ENCODE assay signal across 14 mouse cellular contexts in genomic region chr5:97022305-97023278, GRCm38 (mm10). TPM values are rescaled to one million over a fixed set of nuclear protein-coding genes. Genes with fewer than 3 reads are reported as not detected.
DNase-seq lines count a peak whose midpoint lies in the region; ATAC-seq lines count a peak whose summit lies in the region.
"Had no signal": no experiment of that assay in that cellular context is flagged by ENCODE, and none has a peak within 500 bp of the region (broad histone marks: within the 10 kb centered on the region; RNA-seq: fewer than 3 reads in every experiment).

No protein-coding gene starts in this region.

- no peak for ATAC-seq in forebrain, embryonic 14.5 days
- ATAC-seq in forebrain, embryonic 16.5 days = no peak
- peak; percentile 92 for ATAC-seq in liver, embryonic 11.5 days (replicated peaks; ENCODE audit: low FRiP score)
- ATAC-seq in megakaryocyte progenitor cell, adult 5-6 weeks (replicated peaks; ENCODE audit: poor library complexity) = peak; percentile 91
- ATAC-seq: inflammation-experienced regulatory T-cells, adult 6 months had no signal

- H3K9ac ChIP-seq in forebrain, embryonic 14.5 days (ENCODE audit: low read length) = no peak overlapping the region
- H3K9ac ChIP-seq in forebrain, embryonic 16.5 days (replicated peaks; ENCODE audit: low read depth, low read length) = no peak overlapping the region
- H3K9ac ChIP-seq in liver, embryonic 11.5 days (ENCODE audit: low read depth, low read length) = no peak overlapping the region
- H3K9ac ChIP-seq: forebrain, embryonic 12.5 days had no signal

- no peak overlapping the region for H3K4me3 ChIP-seq in forebrain, embryonic 14.5 days (ENCODE audit: low read depth, low read length)
- no peak overlapping the region for H3K4me3 ChIP-seq in forebrain, embryonic 16.5 days (replicated peaks; ENCODE audit: low read length)
- H3K4me3 ChIP-seq in liver, embryonic 11.5 days (ENCODE audit: low read depth, low read length) = no peak overlapping the region
- H3K4me3 ChIP-seq: forebrain, embryonic 12.5 days had no signal

- H3K4me1 ChIP-seq in forebrain, embryonic 14.5 days (ENCODE audit: control insufficient read depth, insufficient read depth, low read length) = no peaks in the 10 kb centered on the region
- peaks cover 6% of the 10 kb centered on the region; the same call in 1 of the 2 replicates for H3K4me1 ChIP-seq in forebrain, embryonic 16.5 days (replicated peaks; ENCODE audit: control insufficient read depth, insufficient read depth, low read length)
- H3K4me1 ChIP-seq in liver, embryonic 11.5 days (replicated peaks; ENCODE audit: control insufficient read depth, insufficient read depth, low read length) = peaks cover 50% of the 10 kb centered on the region

- H3K27ac ChIP-seq in forebrain, embryonic 14.5 days (ENCODE audit: low read depth, low read length) = no peak overlapping the region
- no peak overlapping the region for H3K27ac ChIP-seq in forebrain, embryonic 16.5 days (ENCODE audit: low read length)
- H3K27ac ChIP-seq in liver, embryonic 11.5 days (ENCODE audit: low read depth, low read length) = peak overlapping the region; percentile 23; the same call in 1 of the 2 replicates
- H3K27ac ChIP-seq: forebrain, embryonic 12.5 days had no signal

- H3K9me3 ChIP-seq in forebrain, embryonic 14.5 days (replicated peaks; ENCODE audit: control insufficient read depth, low read length) = no peaks in the 10 kb centered on the region
- no peaks in the 10 kb centered on the region for H3K9me3 ChIP-seq in forebrain, embryonic 16.5 days (ENCODE audit: control insufficient read depth, low read length)
- no peaks in the 10 kb centered on the region for H3K9me3 ChIP-seq in liver, embryonic 11.5 days (ENCODE audit: control insufficient read depth, low read length)
- H3K9me3 ChIP-seq: forebrain, embryonic 12.5 days had no signal

- H3K27me3 ChIP-seq in forebrain, embryonic 14.5 days (replicated peaks; ENCODE audit: control insufficient read depth, insufficient read depth, low read length) = no peaks in the 10 kb centered on the region
- H3K27me3 ChIP-seq in forebrain, embryonic 16.5 days (replicated peaks; ENCODE audit: control insufficient read depth, insufficient read depth, low read length) = no peaks in the 10 kb centered on the region
- no peaks in the 10 kb centered on the region for H3K27me3 ChIP-seq in liver, embryonic 11.5 days (replicated peaks; ENCODE audit: control insufficient read depth, insufficient read depth, low read length)
- H3K27me3 ChIP-seq: forebrain, embryonic 12.5 days had no signal

- no peak overlapping the region for H3K4me2 ChIP-seq in forebrain, embryonic 14.5 days (ENCODE audit: low read length)
- no peak overlapping the region for H3K4me2 ChIP-seq in forebrain, embryonic 16.5 days (ENCODE audit: low read length)
- H3K4me2 ChIP-seq in liver, embryonic 11.5 days = peak overlapping the region; percentile 22
- H3K4me2 ChIP-seq: forebrain, embryonic 12.5 days had no signal

- no peaks in the 10 kb centered on the region for H3K36me3 ChIP-seq in forebrain, embryonic 14.5 days (ENCODE audit: control insufficient read depth, insufficient read depth, low read length)
- no peaks in the 10 kb centered on the region for H3K36me3 ChIP-seq in forebrain, embryonic 16.5 days (ENCODE audit: control insufficient read depth, insufficient read depth)
- no peaks in the 10 kb centered on the region for H3K36me3 ChIP-seq in liver, embryonic 11.5 days (ENCODE audit: control insufficient read depth, insufficient read depth, low read length)
- H3K36me3 ChIP-seq: forebrain, embryonic 12.5 days had no signal

- peak; percentile 39 for DNase-seq in forebrain, embryonic 14.5 days (ENCODE audit: low spot score)
- DNase-seq in liver, embryonic 11.5 days (ENCODE audit: low spot score) = no peak
- DNase-seq in liver = no peak
- peak; percentile 57 for DNase-seq in embryo, embryonic 10.5 days (ENCODE audit: low spot score)
- no peak for DNase-seq in layer of hippocampus, adult 9-10 months (ENCODE audit: low spot score)
- no peak for DNase-seq in spleen, postnatal 4 days (ENCODE audit: low spot score in 2 of 2)
- DNase-seq: B cell, adult 2 months; cerebellum, adult 9-10 months; left cerebral cortex, postnatal 4 days; thymus, adult 18-20 months had no signal

- WGBS in forebrain, embryonic 14.5 days = 78% methylated on average over 15 of the region's 15 CpGs
- WGBS in forebrain, embryonic 16.5 days = 72% methylated on average over 15 of the region's 15 CpGs
- 44% methylated on average over 15 of the region's 15 CpGs for WGBS in liver, embryonic 11.5 days

RNA-seq across cellular contexts. Expression of gene Bmp2k, which starts 25.1 kb away (rescaled TPM):
- 7.1 and 8.1 TPM in 2 replicates for polyA plus RNA-seq in forebrain, embryonic 14.5 days (2014; fragmentation: Nextera tagmentation; extraction: Ambion mirVana)
- polyA plus RNA-seq in forebrain, embryonic 16.5 days (2015; fragmentation: Nextera tagmentation; extraction: Ambion mirVana) = 7.2 and 8.3 TPM in 2 replicates
- polyA plus RNA-seq in liver, embryonic 11.5 days (2014; fragmentation: Nextera tagmentation; extraction: Ambion mirVana) = 31.1 and 34.5 TPM in 2 replicates
- total RNA-seq in megakaryocyte progenitor cell, adult 5-6 weeks (2015) = 39.5 and 43.2 TPM in 2 replicates
- 16.4 and 16.5 TPM in 2 replicates for total RNA-seq in megakaryocyte progenitor cell, adult 5-6 weeks (2017)

Comparison
In these comparisons a context has a peak if more than half of its experiments do, and no peak if none do; other contexts are left out.
1. ATAC-seq: peak in liver, embryonic 11.5 days (single experiment) and megakaryocyte progenitor cell, adult 5-6 weeks (single experiment); none in forebrain, embryonic 14.5 days (single experiment) and forebrain, embryonic 16.5 days (single experiment).
2. DNase-seq: peak in forebrain, embryonic 14.5 days (single experiment) and embryo, embryonic 10.5 days (single experiment); none in liver, embryonic 11.5 days (single experiment), liver (single experiment), layer of hippocampus, adult 9-10 months (single experiment) and spleen, postnatal 4 days (0 of 2).